Mouse (Mus musculus) spleen, adult 2 months (tissue): ENCODE measurements around the gene Rfwd3.

Experiments used
- CTCF ChIP-seq: fragments of 200-500 bp; IDR thresholded peaks from 2 replicates; pipeline ENCODE4 v1.5.1; 2011; ENCODE audit warnings: mild to moderate bottlenecking, inconsistent platforms; ENCODE audit not compliant: insufficient read depth, insufficient read length, insufficient replicate concordance; ENCODE audit errors: extremely low read depth
- POLR2A ChIP-seq: fragments of 200-500 bp; IDR thresholded peaks from 2 replicates; pipeline ENCODE4 v1.6.1; 2011; ENCODE audit warnings: low read depth, low read length, inconsistent platforms

GRCm38 (mm10) chr8:111224153-111224552 lies 75.9 kb downstream of the Rfwd3 start:
- no peak for TF ChIP-seq POLR2A
- no peak for TF ChIP-seq CTCF
